Mouse (Mus musculus) stomach, embryonic 14.5 days (tissue): ENCODE measurements around the gene Chrdl2. TPM values are rescaled to one million over a fixed set of nuclear protein-coding genes. Genes with fewer than 3 reads are reported as not detected.
A peak's percentile ranks its signal among the peaks of the same experiment; 100 is the strongest.
"Not testable (repeated sequence)": the region's sequence is repeated elsewhere in the genome, so short reads cannot be mapped to it uniquely, and the experiment has no call there.

Experiments used
- ATAC-seq: fragments of 200-750 bp; cut with Nextera tagmentation; 2 replicates; pipeline ENCODE4 v1.8.0; 2017; ENCODE audit warnings: low read depth, moderate TSS enrichment; ENCODE audit not compliant: insufficient number of reproducible peaks, insufficient read depth, low FRiP score
- H3K27ac ChIP-seq: fragments of 300-500 bp; sonication (generic); 2 replicates; pipeline ENCODE4 v1.5.1; 2014; ENCODE audit warnings: mild to moderate bottlenecking, low read length, moderate library complexity, mixed read lengths
- H3K27me3 ChIP-seq: fragments of 300-500 bp; sonication (generic); 2 replicates; pipeline ENCODE4 v1.6.1; 2014; ENCODE audit warnings: low read length, control low read depth, mixed read lengths; ENCODE audit not compliant: control insufficient read depth, insufficient read depth
- H3K36me3 ChIP-seq: fragments of 300-500 bp; sonication (generic); 2 replicates; pipeline ENCODE4 v1.6.1; 2014; ENCODE audit warnings: mild to moderate bottlenecking, control low read depth, low read length, moderate library complexity, mixed read lengths; ENCODE audit not compliant: control insufficient read depth, insufficient read depth
- H3K4me1 ChIP-seq: fragments of 300-500 bp; sonication (generic); 2 replicates; pipeline ENCODE4 v1.6.1; 2014; ENCODE audit warnings: low read length, control low read depth, mixed read lengths; ENCODE audit not compliant: control insufficient read depth, insufficient read depth
- H3K4me2 ChIP-seq: fragments of 300-500 bp; sonication (generic); replicated peaks from 2 replicates; pipeline ENCODE4 v1.6.1; 2014; ENCODE audit warnings: low read depth, low read length, control low read depth
- H3K4me3 ChIP-seq: fragments of 300-500 bp; sonication (generic); 2 replicates; pipeline ENCODE4 v1.5.1; 2014; ENCODE audit warnings: low read depth, low read length, control low read depth
- H3K9ac ChIP-seq: fragments of 300-500 bp; sonication (generic); replicated peaks from 2 replicates; pipeline ENCODE4 v1.6.1; 2014; ENCODE audit warnings: low read depth, mild to moderate bottlenecking, control low read depth, low read length, moderate library complexity, mixed read lengths
- H3K9me3 ChIP-seq: fragments of 300-500 bp; sonication (generic); 2 replicates; pipeline ENCODE4 v1.6.1; 2016; ENCODE audit warnings: low read depth, low read length, control low read depth; ENCODE audit not compliant: control insufficient read depth
- WGBS: fragments of 180-500 bp; shearing (Covaris S2); extraction: QIAGEN DNeasy Blood & Tissue Kit; methylation state at CpG from one replicate; pipeline ENCODE4 v1.1.7; 2014; 5-methylcytosine and 5-hydroxymethylcytosine counted together
- polyA plus RNA-seq: library from polyadenylated mRNA; unstranded; fragments of >200 nt; fragmentation: Nextera tagmentation; extraction: Ambion mirVana; gene quantifications from 2 replicates; pipeline ENCODE4 v1.2.1, GENCODE M21; 2014

Gene Chrdl2
- polyA plus RNA-seq, 1 experiment from 2014 or later: 1.0 TPM

- no peak overlapping the region for H3K9ac ChIP-seq
- no peaks in the 10 kb centered on the region for H3K27me3 ChIP-seq
- H3K27ac ChIP-seq: peak overlapping the region; percentile 56; the same call in 1 of the 2 replicates
- H3K4me2 ChIP-seq: no peak overlapping the region
- ATAC-seq: no peak
- WGBS: 52% methylated on average over 9 of the region's 9 CpGs
- peaks cover 38% of the 10 kb centered on the region for H3K4me1 ChIP-seq
- no peaks in the 10 kb centered on the region for H3K36me3 ChIP-seq
- no peaks in the 10 kb centered on the region for H3K9me3 ChIP-seq
- no peak overlapping the region for H3K4me3 ChIP-seq
These were observed 39.8 kb upstream of the Chrdl2 start for GRCm38 (mm10) chr7:99966011-99966721.

DNA sequence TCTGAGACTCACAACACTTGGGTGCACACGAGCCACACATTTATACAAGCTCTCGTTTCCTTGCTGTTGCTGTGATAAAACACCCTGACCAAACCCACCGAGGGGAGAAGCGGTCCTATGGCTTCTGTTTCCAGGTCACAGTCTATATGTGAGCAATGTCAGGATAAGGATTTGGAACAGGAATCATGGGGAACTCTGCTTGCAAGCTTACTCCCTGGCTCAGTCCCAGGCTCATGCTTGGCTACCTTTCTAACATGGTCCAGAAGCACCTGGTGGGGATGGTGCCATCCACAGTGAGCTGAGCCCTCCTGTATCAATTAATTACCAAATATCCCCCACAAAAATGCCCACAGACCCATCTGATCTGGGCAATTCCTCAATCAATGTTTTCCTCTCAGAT is 36.8 kb upstream of the Chrdl2 start:
- Histone ChIP-seq H3K9me3 (no peaks in the 10 kb centered on the region), H3K9ac (no peak overlapping the region), H3K4me3 (no peak overlapping the region), H3K4me2 (no peak overlapping the region), H3K27me3 (no peaks in the 10 kb centered on the region), H3K4me1 (peaks cover 27% of the 10 kb centered on the region), H3K27ac (no peak overlapping the region), H3K36me3 (no peaks in the 10 kb centered on the region)
- 75% methylated on average over 4 of the region's 4 CpGs for WGBS
- no peak for ATAC-seq

- Histone ChIP-seq H3K4me1 (peaks cover 12% of the 10 kb centered on the region), H3K27me3 (no peaks in the 10 kb centered on the region), H3K36me3 (no peaks in the 10 kb centered on the region), H3K27ac (no peak overlapping the region), H3K9ac (no peak overlapping the region), H3K4me3 (no peak overlapping the region), H3K9me3 (no peaks in the 10 kb centered on the region), H3K4me2 (no peak overlapping the region)
- WGBS: 60% methylated on average over 2 of the region's 2 CpGs
- ATAC-seq: no peak
These were observed 34.0 kb upstream of the Chrdl2 start for GRCm38 (mm10) chr7:99971926-99972325.

DNA sequence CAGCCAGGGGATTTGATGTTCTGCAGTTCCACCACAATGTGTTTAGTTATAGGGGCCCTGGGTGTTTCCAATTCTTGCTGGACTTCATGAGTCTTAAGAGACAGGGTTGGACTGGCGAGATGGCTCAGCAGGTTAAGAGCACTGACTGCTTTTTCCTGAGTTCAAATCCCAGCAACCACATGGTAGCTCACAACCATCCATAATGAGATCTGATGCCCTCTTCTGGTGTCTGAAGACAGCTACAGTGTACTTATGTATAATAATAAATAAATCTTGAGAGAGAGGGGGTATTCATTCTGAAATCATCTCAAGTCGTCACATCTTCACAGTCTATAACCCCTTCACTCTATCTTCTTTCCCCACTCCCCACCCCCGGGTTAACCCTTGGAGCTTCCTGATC is 33.1 kb upstream of the Chrdl2 start:
- H3K4me1 ChIP-seq: peaks cover 10% of the 10 kb centered on the region; the same call in 1 of the 2 replicates
- not testable (repeated sequence) for H3K4me2 ChIP-seq, H3K27me3 ChIP-seq, H3K9me3 ChIP-seq, ATAC-seq, H3K9ac ChIP-seq, H3K27ac ChIP-seq, H3K36me3 ChIP-seq, H3K4me3 ChIP-seq
- 76% methylated on average over 3 of the region's 3 CpGs for WGBS

DNA sequence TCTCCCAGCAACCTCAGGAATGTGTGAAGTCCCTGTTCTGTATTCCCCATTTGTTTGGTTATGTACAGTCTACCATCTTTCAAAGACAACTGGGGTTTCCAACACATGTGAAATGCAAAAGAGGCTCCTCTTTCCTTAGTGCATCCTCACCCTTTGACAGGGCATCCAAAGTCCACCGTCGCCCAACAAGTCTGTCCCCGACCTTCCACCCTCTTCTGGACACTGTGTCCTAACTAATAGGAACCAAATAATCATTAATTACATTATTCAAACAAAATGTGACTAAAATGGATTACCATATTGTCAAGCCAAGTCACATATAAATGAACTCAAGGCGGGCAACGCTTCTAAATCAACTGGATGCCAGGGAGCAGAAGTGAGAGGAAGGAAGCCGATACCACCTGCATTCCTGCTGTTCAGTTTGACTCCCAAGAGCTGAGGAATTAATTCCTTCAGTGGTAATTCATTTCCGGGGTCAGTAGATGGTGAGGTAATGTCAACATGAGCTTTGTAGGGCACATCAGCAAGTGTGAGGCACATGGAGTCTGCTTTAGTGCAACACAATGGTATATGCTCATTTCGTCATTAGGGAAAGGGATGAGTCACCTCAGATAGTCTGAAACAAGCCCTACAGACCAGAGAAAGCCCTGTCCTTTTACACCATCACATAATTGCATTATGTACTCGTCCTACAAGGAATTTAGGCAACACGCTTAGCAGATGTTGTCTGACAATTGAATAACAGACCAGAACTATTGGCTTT is 31.6 kb upstream of the Chrdl2 start:
- H3K27ac ChIP-seq: no peak overlapping the region
- no peak for ATAC-seq
- no peaks in the 10 kb centered on the region for H3K36me3 ChIP-seq
- no peak overlapping the region for H3K4me2 ChIP-seq
- H3K9me3 ChIP-seq: no peaks in the 10 kb centered on the region
- 57% methylated on average over 10 of the region's 10 CpGs for WGBS
- no peaks in the 10 kb centered on the region for H3K27me3 ChIP-seq
- no peak overlapping the region for H3K9ac ChIP-seq
- no peak overlapping the region for H3K4me3 ChIP-seq
- peaks cover 14% of the 10 kb centered on the region; the same call in 1 of the 2 replicates for H3K4me1 ChIP-seq

- ATAC-seq: no peak
- Histone ChIP-seq H3K27ac (peak overlapping the region; percentile 44; the same call in 1 of the 2 replicates), H3K9me3 (no peaks in the 10 kb centered on the region), H3K4me3 (no peak overlapping the region), H3K27me3 (no peaks in the 10 kb centered on the region), H3K9ac (no peak overlapping the region), H3K4me1 (peaks cover 18% of the 10 kb centered on the region; the same call in 1 of the 2 replicates), H3K4me2 (no peak overlapping the region), H3K36me3 (no peaks in the 10 kb centered on the region)
- WGBS: 81% methylated on average over 5 of the region's 5 CpGs
These were observed 30.0 kb upstream of the Chrdl2 start for GRCm38 (mm10) chr7:99975819-99976575.

DNA sequence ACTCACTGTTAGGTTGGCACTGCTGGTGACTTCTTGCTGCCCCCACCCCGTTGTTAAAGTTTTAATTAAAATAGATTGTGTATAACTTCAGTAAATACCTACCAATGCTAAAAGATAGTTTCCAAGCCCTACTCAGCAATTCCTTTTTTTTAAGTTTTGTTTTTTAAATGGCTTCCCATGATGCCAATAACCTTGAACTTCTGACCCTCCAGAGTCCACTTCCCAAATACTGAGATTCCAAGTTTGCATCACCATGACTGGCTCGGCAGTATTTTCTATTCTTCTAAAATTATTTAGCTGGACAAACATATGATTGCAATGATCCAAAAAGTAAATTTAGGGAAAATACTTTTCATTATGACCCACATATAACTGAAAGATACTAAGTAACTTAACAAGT is 27.9 kb upstream of the Chrdl2 start:
- peaks cover 20% of the 10 kb centered on the region; the same call in 1 of the 2 replicates for H3K4me1 ChIP-seq
- 81% methylated on average over 2 of the region's 2 CpGs for WGBS

DNA sequence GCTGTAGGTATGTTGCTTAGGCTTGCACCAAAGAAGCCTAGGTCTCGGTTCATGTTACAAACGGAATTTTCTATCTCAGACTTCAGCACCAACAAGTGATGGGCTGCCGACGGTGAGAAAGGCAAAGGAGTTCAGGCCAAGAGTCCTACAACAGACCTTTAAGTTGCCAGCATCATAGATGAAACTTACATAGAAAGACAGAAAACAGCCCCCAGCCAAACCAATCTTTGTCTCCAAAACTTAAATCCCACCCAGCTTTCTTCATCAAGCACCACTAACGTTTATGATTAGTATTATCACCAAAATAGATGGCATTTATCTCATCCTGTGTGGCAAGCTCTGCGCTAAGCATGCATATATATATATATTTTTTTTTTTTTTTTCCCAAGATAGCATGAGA is 26.9 kb upstream of the Chrdl2 start:
- H3K27ac ChIP-seq: no peak overlapping the region

More for the DNA sequence above, 27.9 kb upstream of the Chrdl2 start:
- no peaks in the 10 kb centered on the region for H3K9me3 ChIP-seq
- H3K36me3 ChIP-seq: no peaks in the 10 kb centered on the region
- no peak for ATAC-seq
- no peak overlapping the region for H3K9ac ChIP-seq
- no peak overlapping the region for H3K27ac ChIP-seq
- no peak overlapping the region for H3K4me2 ChIP-seq
- no peak overlapping the region for H3K4me3 ChIP-seq
- H3K27me3 ChIP-seq: no peaks in the 10 kb centered on the region

More for the DNA sequence above, 26.9 kb upstream of the Chrdl2 start:
- H3K9ac ChIP-seq: peak overlapping the region; percentile 92
- peaks cover 17% of the 10 kb centered on the region; the same call in 1 of the 2 replicates for H3K4me1 ChIP-seq
- H3K9me3 ChIP-seq: no peaks in the 10 kb centered on the region
- no peaks in the 10 kb centered on the region for H3K36me3 ChIP-seq
- H3K4me3 ChIP-seq: peak overlapping the region; percentile 98
- H3K4me2 ChIP-seq: peak overlapping the region; percentile 69
- H3K27me3 ChIP-seq: no peaks in the 10 kb centered on the region
- 6% methylated on average over 6 of the region's 6 CpGs for WGBS
- no peak for ATAC-seq
